Mouse (Mus musculus) layer of hippocampus, adult 18-20 months (tissue): ENCODE results near the gene Krtap20-2. TPM values are rescaled to one million over a fixed set of nuclear protein-coding genes. Genes with fewer than 3 reads are reported as not detected.
"Not testable (repeated sequence)": the region's sequence is repeated elsewhere in the genome, so short reads cannot be mapped to it uniquely, and the experiment has no call there.

Experiments
- DNase-seq, 2 experiments: peaks; one replicate each; pipeline ENCODE4 v3.0.0; 2022; ENCODE audit warnings: low spot score in 2 of 2
- long read RNA-seq: library from polyadenylated mRNA; stranded (forward); transcript quantifications from one replicate; pipeline ENCODE4 v2.0.0, GENCODE M21; 2021
- total RNA-seq, 2 experiments: library from RNA; stranded (reverse); gene quantifications; 2 replicates each; pipeline ENCODE4 v1.2.3; 2021

Krtap20-2 gene
- not detected for total RNA-seq
- long read RNA-seq = 0 reads

DNA sequence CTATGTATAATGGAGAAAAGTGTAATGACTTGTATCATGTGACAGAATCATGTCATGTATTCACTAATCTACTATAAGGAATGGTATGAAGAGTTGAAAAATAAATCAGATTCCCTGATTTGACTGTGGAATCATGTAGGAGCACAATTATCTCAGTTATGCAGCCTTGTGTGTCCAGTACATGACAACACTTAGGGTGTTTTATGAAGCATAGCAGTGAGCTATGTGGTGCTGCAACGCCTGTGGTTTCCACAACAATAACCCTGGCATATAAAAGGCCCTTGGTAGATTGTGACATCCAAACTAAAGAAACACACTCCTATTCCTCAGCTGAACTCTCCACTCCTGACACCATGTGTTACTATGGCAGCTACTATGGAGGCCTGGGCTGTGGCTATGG is at the start of gene Krtap20-2:
Gene Krtap20-2, plus strand, starts transcription at position 301 of the 400 bp plus-strand sequence.
- no peak for DNase-seq

DNA sequence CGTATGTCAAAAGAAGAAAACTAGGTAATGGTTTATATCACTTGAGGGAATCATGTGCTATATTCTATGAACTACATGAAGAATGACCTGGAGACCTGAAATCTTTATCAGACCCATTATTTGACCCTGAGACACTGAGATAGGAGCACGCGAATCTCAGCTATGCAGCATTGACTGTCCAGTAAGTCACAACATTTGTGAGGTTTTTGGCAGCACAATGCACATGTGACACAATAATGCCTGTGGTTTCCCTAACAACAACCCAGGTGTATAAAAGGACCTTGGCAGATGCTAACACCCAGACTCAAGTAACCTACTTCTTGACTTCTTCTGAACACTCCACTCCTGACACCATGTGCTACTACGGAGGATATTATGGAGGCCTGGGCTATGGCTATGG is 48.0 kb upstream of the Krtap20-2 start, which contains the start of gene Gm9789:
Gene Gm9789, plus strand, starts transcription at position 301 of the 400 bp plus-strand sequence.
- DNase-seq = no peak

DNA sequence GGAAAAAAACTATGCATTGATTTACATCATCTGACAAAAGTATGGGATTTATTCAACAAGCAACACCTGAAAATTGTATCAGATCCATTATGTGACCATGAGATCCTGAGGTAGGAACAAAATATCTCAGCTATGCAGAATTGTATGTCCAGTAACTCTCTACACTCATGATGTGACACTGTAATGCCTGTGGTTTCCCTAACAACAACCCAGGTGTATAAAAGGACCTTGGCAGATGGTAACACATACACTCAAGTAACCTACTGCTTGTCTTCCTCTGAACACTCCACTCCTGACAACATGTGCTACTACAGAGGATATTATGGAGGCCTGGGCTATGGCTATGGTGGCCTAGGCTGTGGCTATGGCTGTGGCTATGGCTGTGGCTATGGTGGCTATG is 36.5 kb upstream of the Krtap20-2 start, which contains the start of gene Gm7735:
Gene Gm7735, plus strand, starts transcription at position 301 of the 400 bp plus-strand sequence.
- DNase-seq = not testable (repeated sequence)

DNA sequence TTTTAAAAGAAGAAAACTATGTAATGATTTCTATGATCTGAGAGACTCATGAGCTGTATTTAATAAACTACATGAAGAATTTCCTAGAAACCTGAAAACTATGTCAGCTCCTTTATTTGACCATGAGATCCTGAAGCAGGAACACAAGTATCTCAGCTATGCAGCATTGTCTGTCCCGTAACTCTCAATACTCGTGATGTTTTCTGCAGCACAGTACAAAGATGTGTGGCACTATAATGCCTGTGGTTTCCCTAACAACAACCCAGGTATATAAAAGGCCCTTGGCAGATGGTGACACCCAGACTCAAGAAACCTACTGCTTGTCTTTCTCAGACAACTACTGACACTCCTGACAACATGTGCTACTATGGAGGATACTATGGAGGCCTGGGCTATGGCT is 31.2 kb upstream of the Krtap20-2 start, which contains the start of gene 1110057P08Rik:
Gene 1110057P08Rik, plus strand, starts transcription at position 301 of the 400 bp plus-strand sequence.
- no peak for DNase-seq

DNA sequence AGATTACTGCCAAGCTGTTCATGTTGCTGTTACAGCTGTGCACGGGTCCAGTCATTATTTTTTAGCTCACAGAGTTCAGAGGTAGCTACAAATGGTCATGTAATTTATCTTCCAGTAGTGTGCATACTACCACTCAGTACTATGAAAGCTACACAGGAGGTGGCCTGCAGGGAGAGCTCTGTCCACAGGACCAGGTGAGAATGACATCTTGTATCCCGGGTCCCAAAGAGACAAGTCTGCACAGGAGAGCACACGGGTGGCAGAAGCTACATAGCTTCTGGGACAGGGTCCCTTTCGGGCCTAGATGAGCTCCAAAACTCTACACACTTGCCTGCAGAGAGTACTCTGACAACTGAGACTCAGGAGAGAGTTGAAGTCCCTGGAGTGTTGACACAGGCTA is 17.0 kb upstream of the Krtap20-2 start:
- no peak for DNase-seq

Other genes starting within 250 kb of the Krtap20-2 start
- not detected for gene Krtap16-3, start 243.0 kb upstream of the Krtap20-2 start, total RNA-seq
- gene Krtap22-2, start 195.1 kb upstream of the Krtap20-2 start, total RNA-seq = not detected
- gene Gm10229, start 190.6 kb upstream of the Krtap20-2 start, total RNA-seq = not detected
- not detected for gene Krtap6-1, start 174.2 kb upstream of the Krtap20-2 start, total RNA-seq
- gene Gm10228, start 164.4 kb upstream of the Krtap20-2 start, total RNA-seq = not detected
- not detected for gene Krtap6-5, start 158.0 kb upstream of the Krtap20-2 start, total RNA-seq
- gene 1110025L11Rik, start 141.9 kb upstream of the Krtap20-2 start, total RNA-seq = not detected
- gene Krtap6-3, start 121.8 kb upstream of the Krtap20-2 start, total RNA-seq = not detected
- gene Gm6358, start 65.0 kb upstream of the Krtap20-2 start, total RNA-seq = not detected
- gene Gm10061, start 54.8 kb upstream of the Krtap20-2 start, total RNA-seq = not detected
- not detected for gene Gm9789, start 47.9 kb upstream of the Krtap20-2 start, total RNA-seq
- gene Gm7735, start 36.4 kb upstream of the Krtap20-2 start, total RNA-seq = not detected
- gene 1110057P08Rik, start 31.1 kb upstream of the Krtap20-2 start, total RNA-seq = not detected
- gene Krtap21-1, start 198.0 kb downstream of the Krtap20-2 start, total RNA-seq = not detected
- not detected for gene Krtap6-2, start 214.2 kb downstream of the Krtap20-2 start, total RNA-seq